Comparison of ENCODE assay signal across 22 mouse cellular contexts in genomic region chr4:134821061-134821460, GRCm38 (mm10). TPM values are rescaled to one million over a fixed set of nuclear protein-coding genes. Genes with fewer than 3 reads are reported as not detected.
DNase-seq lines count a peak whose midpoint lies in the region; ATAC-seq lines count a peak whose summit lies in the region.
"Had no signal": no experiment of that assay in that cellular context is flagged by ENCODE, and none has a peak within 500 bp of the region (broad histone marks: within the 10 kb centered on the region; RNA-seq: fewer than 3 reads in every experiment).

No protein-coding gene starts in this region.

- H3K4me2 ChIP-seq in embryonic facial prominence, embryonic 14.5 days (ENCODE audit: low read depth, low read length) = no peak overlapping the region
- H3K4me2 ChIP-seq in kidney, embryonic 16.5 days (replicated peaks; ENCODE audit: low read depth, low read length) = 0 out of 2 replicates have a peak overlapping the region, but pooled peaks have one; percentile 3
- H3K4me2 ChIP-seq in lung, embryonic 15.5 days = no peak overlapping the region
- H3K4me2 ChIP-seq: embryonic facial prominence, embryonic 12.5 days; forebrain, embryonic 12.5 days; hindbrain, embryonic 12.5 days had no signal

- no peak overlapping the region for H3K4me3 ChIP-seq in embryonic facial prominence, embryonic 14.5 days (ENCODE audit: low read depth, low read length)
- H3K4me3 ChIP-seq in embryonic facial prominence, embryonic 10.5 days = no peak overlapping the region
- no peak overlapping the region for H3K4me3 ChIP-seq in kidney, embryonic 16.5 days (ENCODE audit: low read length)
- H3K4me3 ChIP-seq in lung, embryonic 15.5 days = no peak overlapping the region
- H3K4me3 ChIP-seq: embryonic facial prominence, embryonic 12.5 days; forebrain, embryonic 12.5 days; hindbrain, embryonic 12.5 days had no signal

- ATAC-seq in embryonic facial prominence, embryonic 14.5 days (ENCODE audit: low read depth) = no peak
- no peak for ATAC-seq in kidney, embryonic 16.5 days (ENCODE audit: low FRiP score, low TSS enrichment)
- ATAC-seq in lung, embryonic 15.5 days (ENCODE audit: borderline replicate concordance, extremely low read depth, low FRiP score, low TSS enrichment) = 0 out of 2 replicates have a peak, but pooled peaks have one; percentile 31
- ATAC-seq: CD4-positive, CD25-positive, alpha-beta regulatory T cell, adult 4 months; forebrain, embryonic 16.5 days had no signal

- H3K27ac ChIP-seq in embryonic facial prominence, embryonic 14.5 days (replicated peaks; ENCODE audit: low read depth, low read length) = 0 out of 2 replicates have a peak overlapping the region, but pooled peaks have one; percentile 15
- no peak overlapping the region for H3K27ac ChIP-seq in embryonic facial prominence, embryonic 10.5 days (replicated peaks)
- no peak overlapping the region for H3K27ac ChIP-seq in kidney, embryonic 16.5 days (ENCODE audit: low read length)
- H3K27ac ChIP-seq in lung, embryonic 15.5 days = peak overlapping the region; percentile 41; the same call in 1 of the 2 replicates
- H3K27ac ChIP-seq: embryonic facial prominence, embryonic 12.5 days; forebrain, embryonic 12.5 days; hindbrain, embryonic 12.5 days had no signal

- no peaks in the 10 kb centered on the region for H3K27me3 ChIP-seq in embryonic facial prominence, embryonic 14.5 days (replicated peaks; ENCODE audit: control insufficient read depth, insufficient read depth, low read length)
- H3K27me3 ChIP-seq in embryonic facial prominence, embryonic 10.5 days (replicated peaks; ENCODE audit: low read depth, poor library complexity, severe bottlenecking) = no peaks in the 10 kb centered on the region
- H3K27me3 ChIP-seq in kidney, embryonic 16.5 days (ENCODE audit: insufficient read depth, low read length) = no peaks in the 10 kb centered on the region
- H3K27me3 ChIP-seq in lung, embryonic 15.5 days = no peaks in the 10 kb centered on the region
- H3K27me3 ChIP-seq: embryonic facial prominence, embryonic 12.5 days; forebrain, embryonic 12.5 days; hindbrain, embryonic 12.5 days had no signal

- H3K36me3 ChIP-seq in embryonic facial prominence, embryonic 14.5 days (ENCODE audit: control insufficient read depth, insufficient read depth, low read length) = peaks cover 24% of the 10 kb centered on the region
- peaks cover 77% of the 10 kb centered on the region for H3K36me3 ChIP-seq in embryonic facial prominence, embryonic 10.5 days (replicated peaks)
- H3K36me3 ChIP-seq in kidney, embryonic 16.5 days (ENCODE audit: insufficient read depth, low read length) = peaks cover 2% of the 10 kb centered on the region
- H3K36me3 ChIP-seq in lung, embryonic 15.5 days = peaks cover 14% of the 10 kb centered on the region

- peaks cover 6% of the 10 kb centered on the region; the same call in 1 of the 2 replicates for H3K4me1 ChIP-seq in embryonic facial prominence, embryonic 14.5 days (ENCODE audit: control insufficient read depth, insufficient read depth, low read length)
- H3K4me1 ChIP-seq in embryonic facial prominence, embryonic 10.5 days = no peaks in the 10 kb centered on the region
- H3K4me1 ChIP-seq in kidney, embryonic 16.5 days (ENCODE audit: insufficient read depth, low read length) = peaks cover 18% of the 10 kb centered on the region
- peaks cover 46% of the 10 kb centered on the region for H3K4me1 ChIP-seq in lung, embryonic 15.5 days
- H3K4me1 ChIP-seq: forebrain, embryonic 12.5 days; hindbrain, embryonic 12.5 days had no signal

- H3K9me3 ChIP-seq in embryonic facial prominence, embryonic 14.5 days (ENCODE audit: control insufficient read depth, low read length) = no peaks in the 10 kb centered on the region
- H3K9me3 ChIP-seq in embryonic facial prominence, embryonic 10.5 days = no peaks in the 10 kb centered on the region
- no peaks in the 10 kb centered on the region for H3K9me3 ChIP-seq in kidney, embryonic 16.5 days (ENCODE audit: low read length)
- no peaks in the 10 kb centered on the region for H3K9me3 ChIP-seq in lung, embryonic 15.5 days
- H3K9me3 ChIP-seq: embryonic facial prominence, embryonic 12.5 days; forebrain, embryonic 12.5 days; G1E; hindbrain, embryonic 12.5 days had no signal

- no peak overlapping the region for H3K9ac ChIP-seq in embryonic facial prominence, embryonic 14.5 days (ENCODE audit: low read depth, low read length)
- H3K9ac ChIP-seq in kidney, embryonic 16.5 days (replicated peaks; ENCODE audit: low read length) = no peak overlapping the region
- no peak overlapping the region for H3K9ac ChIP-seq in lung, embryonic 15.5 days
- H3K9ac ChIP-seq: embryonic facial prominence, embryonic 12.5 days; forebrain, embryonic 12.5 days; hindbrain, embryonic 12.5 days had no signal

- 64% methylated on average over 1 of the region's 1 CpGs for WGBS in embryonic facial prominence, embryonic 14.5 days
- WGBS in embryonic facial prominence, embryonic 10.5 days = 88% methylated on average over 1 of the region's 1 CpGs
- WGBS in kidney, embryonic 16.5 days = 68% methylated on average over 1 of the region's 1 CpGs
- WGBS in lung, embryonic 15.5 days = 35% methylated on average over 1 of the region's 1 CpGs

- no peak for DNase-seq in embryonic facial prominence, embryonic 14.5 days (ENCODE audit: low spot score)
- no peak for DNase-seq in embryonic facial prominence, embryonic 10.5 days (ENCODE audit: low spot score)
- DNase-seq in kidney, adult 9 months = no peak
- no peak for DNase-seq in lung, postnatal 36 days
- peak; percentile 42 for DNase-seq in adipocyte (ENCODE audit: low spot score)
- DNase-seq: adrenal gland, postnatal 10 days; B cell, adult 2 months; cerebellum, adult 11 months; cerebellum, adult 8-10 months; cerebellum, postnatal 14 days; embryo, embryonic 11 days; gastrocnemius, postnatal 25 days; heart, postnatal 10 days; heart, postnatal 4 days had no signal

RNA-seq across cellular contexts. Expression of gene Maco1, which starts 32.1 kb away (rescaled TPM):
- polyA plus RNA-seq in embryonic facial prominence, embryonic 14.5 days (2014; fragmentation: Nextera tagmentation; extraction: Ambion mirVana) = 37.1 and 41.1 TPM in 2 replicates
- 38.9 and 42.5 TPM in 2 replicates for polyA plus RNA-seq in embryonic facial prominence, embryonic 10.5 days (2016; fragmentation: Nextera tagmentation; extraction: Ambion mirVana)
- polyA plus RNA-seq in kidney, embryonic 16.5 days (2015; fragmentation: Nextera tagmentation; extraction: Ambion mirVana) = 33.1 and 38.4 TPM in 2 replicates
- 36.1 and 39.9 TPM in 2 replicates for polyA plus RNA-seq in lung, embryonic 15.5 days (2015; fragmentation: Nextera tagmentation; extraction: Ambion mirVana)

RNA-seq across cellular contexts. Expression of gene Rhd, which starts 43.3 kb away (rescaled TPM):
- 3.0 and 4.3 TPM in 2 replicates for polyA plus RNA-seq in embryonic facial prominence, embryonic 14.5 days (2014; fragmentation: Nextera tagmentation; extraction: Ambion mirVana)
- polyA plus RNA-seq in embryonic facial prominence, embryonic 10.5 days (2016; fragmentation: Nextera tagmentation; extraction: Ambion mirVana) = 8.2 and 11.2 TPM in 2 replicates
- 2.7 and 3.0 TPM in 2 replicates for polyA plus RNA-seq in kidney, embryonic 16.5 days (2015; fragmentation: Nextera tagmentation; extraction: Ambion mirVana)
- 2.3 and 5.4 TPM in 2 replicates for polyA plus RNA-seq in lung, embryonic 15.5 days (2015; fragmentation: Nextera tagmentation; extraction: Ambion mirVana)

RNA-seq across cellular contexts. Expression of gene Ldlrap1, which starts 53.2 kb away (rescaled TPM):
- polyA plus RNA-seq in embryonic facial prominence, embryonic 14.5 days (2014; fragmentation: Nextera tagmentation; extraction: Ambion mirVana) = 22.5 and 22.9 TPM in 2 replicates
- 15.8 and 17.4 TPM in 2 replicates for polyA plus RNA-seq in embryonic facial prominence, embryonic 10.5 days (2016; fragmentation: Nextera tagmentation; extraction: Ambion mirVana)
- polyA plus RNA-seq in kidney, embryonic 16.5 days (2015; fragmentation: Nextera tagmentation; extraction: Ambion mirVana) = 21.7 and 23.1 TPM in 2 replicates
- polyA plus RNA-seq in lung, embryonic 15.5 days (2015; fragmentation: Nextera tagmentation; extraction: Ambion mirVana) = 21.8 and 24.9 TPM in 2 replicates

Comparison
In these comparisons a context has a peak if more than half of its experiments do, and no peak if none do; other contexts are left out.
1. H3K27ac ChIP-seq: peak in embryonic facial prominence, embryonic 14.5 days (single experiment) and lung, embryonic 15.5 days (single experiment); none in embryonic facial prominence, embryonic 10.5 days (single experiment) and kidney, embryonic 16.5 days (single experiment).